In genomic region chr2:118554356-118554990, GRCm38 (mm10) we compare ENCODE assay signal across 8 mouse cellular contexts. TPM values are rescaled to one million over a fixed set of nuclear protein-coding genes. Genes with fewer than 3 reads are reported as not detected.
DNase-seq lines count a peak whose midpoint lies in the region; ATAC-seq and TF ChIP-seq lines count a peak whose summit lies in the region.
"Not testable (repeated sequence)": the region's sequence is repeated elsewhere in the genome, so short reads cannot be mapped to it uniquely, and the experiment has no call there.

No protein-coding gene starts in this region.

- peak; percentile 49 for DNase-seq in brain, adult 2 months (ENCODE audit: low read depth, low spot score)
- DNase-seq in kidney, adult 18-20 months = peak; percentile 73
- not testable (repeated sequence) for DNase-seq in limb, embryonic 14.5 days (ENCODE audit: low spot score)
- DNase-seq in retina, postnatal 1 day = peak; percentile 68
- DNase-seq in thymus, postnatal 36 days = peak; percentile 66 to 79

- not testable (repeated sequence) for TF ChIP-seq POLR2A in limb, embryonic 14.5 days (IDR thresholded peaks at IDR 0.05; ENCODE audit: borderline replicate concordance, extremely low read depth, insufficient read depth, insufficient read length)

- not testable (repeated sequence) for H3K4me1 ChIP-seq in heart, embryonic 12.5 days (replicated peaks); limb, embryonic 14.5 days (ENCODE audit: control insufficient read depth, insufficient read depth, low read length)
- peaks cover 11% of the 10 kb centered on the region for H3K4me1 ChIP-seq in megakaryocyte, embryonic 14.5 days

- peak overlapping the region; percentile 60; the same call in 1 of the 2 replicates for H3K9ac ChIP-seq in heart, embryonic 12.5 days
- H3K9ac ChIP-seq in limb, embryonic 14.5 days (ENCODE audit: low read depth, low read length, severe bottlenecking) = peak overlapping the region; percentile 18; the same call in 1 of the 2 replicates

- peak overlapping the region; percentile 42 for H3K4me3 ChIP-seq in heart, embryonic 12.5 days
- peak overlapping the region; percentile 36 for H3K4me3 ChIP-seq in limb, embryonic 14.5 days (replicated peaks; ENCODE audit: low read length)
- H3K4me3 ChIP-seq in megakaryocyte, embryonic 14.5 days (replicated peaks) = peak overlapping the region; percentile 50

- not testable (repeated sequence) for H3K36me3 ChIP-seq in heart, embryonic 12.5 days; limb, embryonic 14.5 days (ENCODE audit: control insufficient read depth, insufficient read depth, low read length); megakaryocyte, embryonic 14.5 days (replicated peaks; ENCODE audit: low read length)

- peak overlapping the region; percentile 63 for H3K27ac ChIP-seq in heart, embryonic 12.5 days (ENCODE audit: poor library complexity, severe bottlenecking)
- 0 out of 2 replicates have a peak overlapping the region, but pooled peaks have one; percentile 19 for H3K27ac ChIP-seq in limb, embryonic 14.5 days (replicated peaks; ENCODE audit: low read depth, low read length)

- H3K27me3 ChIP-seq in heart, embryonic 12.5 days (replicated peaks); limb, embryonic 14.5 days (ENCODE audit: control insufficient read depth, insufficient read depth, low read length): not testable (repeated sequence)
- H3K27me3 ChIP-seq in megakaryocyte, embryonic 14.5 days (replicated peaks) = peaks cover 18% of the 10 kb centered on the region

- peak overlapping the region; percentile 63 for H3K4me2 ChIP-seq in heart, embryonic 12.5 days
- peak overlapping the region; percentile 44 for H3K4me2 ChIP-seq in limb, embryonic 14.5 days (replicated peaks; ENCODE audit: low read depth, low read length, severe bottlenecking)

- ATAC-seq in erythroblast, adult 5-6 weeks (replicated peaks; ENCODE audit: low FRiP score, poor library complexity, severe bottlenecking) = peak; percentile 85
- peak; percentile 36 for ATAC-seq in heart, embryonic 12.5 days (ENCODE audit: insufficient number of reproducible peaks, low FRiP score)
- not testable (repeated sequence) for ATAC-seq in limb, embryonic 14.5 days (ENCODE audit: low FRiP score, low read depth)

- not testable (repeated sequence) for H3K9me3 ChIP-seq in heart, embryonic 12.5 days (replicated peaks); limb, embryonic 14.5 days (ENCODE audit: control insufficient read depth, low read length)
- H3K9me3 ChIP-seq in megakaryocyte, embryonic 14.5 days = peaks cover 15% of the 10 kb centered on the region

- 59% methylated on average over 15 of the region's 17 CpGs for WGBS in heart, embryonic 12.5 days
- 56% methylated on average over 13 of the region's 17 CpGs for WGBS in limb, embryonic 14.5 days

RNA-seq across cellular contexts. Expression of gene Bmf, which starts 5.0 kb away (rescaled TPM):
- total RNA-seq in erythroblast, adult 5-6 weeks (2015; ENCODE audit: low replicate concordance) = 2.1 and 12.7 TPM in 2 replicates
- 1.4 and 3.2 TPM in 2 replicates for total RNA-seq in erythroblast, adult 5-6 weeks (2017; ENCODE audit: low replicate concordance)
- 2.0 and 2.7 TPM in 2 replicates for polyA plus RNA-seq in heart, embryonic 12.5 days (2016; fragmentation: Nextera tagmentation; extraction: Ambion mirVana)
- polyA plus RNA-seq in limb, embryonic 14.5 days (2012; rRNA removed) = 28.4 and 29.2 TPM in 2 replicates
- polyA plus RNA-seq in limb, embryonic 14.5 days (2014; fragmentation: Nextera tagmentation; extraction: Ambion mirVana) = 5.1 and 6.2 TPM in 2 replicates
- polyA plus RNA-seq in megakaryocyte, embryonic 14.5 days (2012; ENCODE audit: insufficient read depth, low replicate concordance) = 6.3 and 11.4 TPM in 2 replicates

RNA-seq across cellular contexts. Expression of gene Bub1b, which starts 43.5 kb away (rescaled TPM):
- total RNA-seq in erythroblast, adult 5-6 weeks (2015; ENCODE audit: low replicate concordance) = 21.7 and 41.2 TPM in 2 replicates
- total RNA-seq in erythroblast, adult 5-6 weeks (2017; ENCODE audit: low replicate concordance) = 36.4 and 48.5 TPM in 2 replicates
- 84.2 and 86.9 TPM in 2 replicates for polyA plus RNA-seq in heart, embryonic 12.5 days (2016; fragmentation: Nextera tagmentation; extraction: Ambion mirVana)
- polyA plus RNA-seq in limb, embryonic 14.5 days (2012; rRNA removed) = 48.5 and 53.5 TPM in 2 replicates
- polyA plus RNA-seq in limb, embryonic 14.5 days (2014; fragmentation: Nextera tagmentation; extraction: Ambion mirVana) = 64.4 and 70.4 TPM in 2 replicates
- polyA plus RNA-seq in megakaryocyte, embryonic 14.5 days (2012; ENCODE audit: insufficient read depth, low replicate concordance) = 1.9 and 5.4 TPM in 2 replicates
